Comparison of ENCODE assay signal across 25 mouse cellular contexts in the genomic region with DNA sequence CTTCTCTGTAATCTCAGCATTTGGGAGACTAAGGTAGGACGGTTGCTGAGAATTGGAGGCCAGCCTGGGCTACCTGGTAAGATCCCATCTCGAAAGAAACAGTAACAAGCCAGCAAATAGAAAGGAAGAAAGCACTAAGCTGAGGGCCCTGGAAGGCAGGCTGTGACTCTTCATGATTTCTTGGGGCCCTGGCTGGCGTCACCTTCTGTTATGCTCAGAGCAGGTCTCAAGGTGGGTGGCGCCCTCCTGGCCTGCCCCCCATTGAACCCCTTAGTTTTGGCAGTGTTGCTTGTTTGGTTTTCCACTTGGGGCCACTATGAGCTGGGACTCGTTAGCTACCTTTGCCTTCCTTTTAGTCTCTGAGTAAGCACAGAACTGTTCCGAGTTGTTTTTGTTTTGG. TPM values are rescaled to one million over a fixed set of nuclear protein-coding genes. Genes with fewer than 3 reads are reported as not detected.
DNase-seq lines count a peak whose midpoint lies in the region; ATAC-seq and TF ChIP-seq lines count a peak whose summit lies in the region.
"Had no signal": no experiment of that assay in that cellular context is flagged by ENCODE, and none has a peak within 500 bp of the region (broad histone marks: within the 10 kb centered on the region; RNA-seq: fewer than 3 reads in every experiment).

No protein-coding gene starts in this region.

- no peak overlapping the region for H3K27ac ChIP-seq in intestine, embryonic 14.5 days (ENCODE audit: low read depth)
- no peak overlapping the region for H3K27ac ChIP-seq in intestine, postnatal 0 days (ENCODE audit: low read depth, low read length)
- no peak overlapping the region for H3K27ac ChIP-seq in embryonic facial prominence, embryonic 13.5 days
- H3K27ac ChIP-seq in midbrain, postnatal 0 days (ENCODE audit: low read depth, low read length), result no peak overlapping the region
- H3K27ac ChIP-seq: forebrain, embryonic 15.5 days; hindbrain, embryonic 13.5 days; limb, embryonic 12.5 days; liver, embryonic 14.5 days; lung, embryonic 15.5 days had no signal

- WGBS in intestine, embryonic 14.5 days, result 76% methylated on average over 6 of the region's 6 CpGs
- 75% methylated on average over 6 of the region's 6 CpGs for WGBS in intestine, postnatal 0 days
- 65% methylated on average over 6 of the region's 6 CpGs for WGBS in embryonic facial prominence, embryonic 13.5 days
- 75% methylated on average over 6 of the region's 6 CpGs for WGBS in midbrain, postnatal 0 days

- peaks cover 14% of the 10 kb centered on the region for H3K4me1 ChIP-seq in intestine, embryonic 14.5 days (replicated peaks; ENCODE audit: control insufficient read depth, insufficient read depth, low read length)
- no peaks in the 10 kb centered on the region for H3K4me1 ChIP-seq in intestine, postnatal 0 days (replicated peaks; ENCODE audit: control insufficient read depth, insufficient read depth, low read length)
- H3K4me1 ChIP-seq in embryonic facial prominence, embryonic 13.5 days, result peaks cover 38% of the 10 kb centered on the region
- peaks cover 19% of the 10 kb centered on the region for H3K4me1 ChIP-seq in midbrain, postnatal 0 days (ENCODE audit: insufficient read depth, low read length)

- no peak for ATAC-seq in intestine, embryonic 14.5 days (replicated peaks; ENCODE audit: low FRiP score, low TSS enrichment, low read depth)
- ATAC-seq in intestine, postnatal 0 days, result no peak
- no peak for ATAC-seq in embryonic facial prominence, embryonic 13.5 days (ENCODE audit: insufficient number of reproducible peaks, insufficient read depth, low FRiP score, low TSS enrichment, low read depth)
- ATAC-seq in midbrain, postnatal 0 days (ENCODE audit: low FRiP score), result no peak
- ATAC-seq: forebrain, embryonic 15.5 days had no signal

- no peak overlapping the region for H3K4me2 ChIP-seq in intestine, embryonic 14.5 days (ENCODE audit: low read length)
- no peak overlapping the region for H3K4me2 ChIP-seq in intestine, postnatal 0 days (replicated peaks; ENCODE audit: low read depth)
- no peak overlapping the region for H3K4me2 ChIP-seq in embryonic facial prominence, embryonic 13.5 days
- no peak overlapping the region for H3K4me2 ChIP-seq in midbrain, postnatal 0 days (ENCODE audit: low read depth, low read length, poor library complexity, severe bottlenecking)
- H3K4me2 ChIP-seq: forebrain, embryonic 15.5 days; hindbrain, embryonic 13.5 days; limb, embryonic 12.5 days; lung, embryonic 15.5 days had no signal

- no peaks in the 10 kb centered on the region for H3K9me3 ChIP-seq in intestine, embryonic 14.5 days (ENCODE audit: control insufficient read depth, low read length)
- no peaks in the 10 kb centered on the region for H3K9me3 ChIP-seq in intestine, postnatal 0 days (ENCODE audit: control insufficient read depth)
- H3K9me3 ChIP-seq in embryonic facial prominence, embryonic 13.5 days, result no peaks in the 10 kb centered on the region
- no peaks in the 10 kb centered on the region for H3K9me3 ChIP-seq in midbrain, postnatal 0 days (ENCODE audit: low read length)
- H3K9me3 ChIP-seq: forebrain, embryonic 15.5 days; hindbrain, embryonic 13.5 days; limb, embryonic 12.5 days; lung, embryonic 15.5 days; megakaryocyte, embryonic 14.5 days had no signal

- no peaks in the 10 kb centered on the region for H3K27me3 ChIP-seq in intestine, embryonic 14.5 days (replicated peaks; ENCODE audit: control insufficient read depth, insufficient read depth, low read length)
- peaks cover 8% of the 10 kb centered on the region; the same call in 1 of the 2 replicates for H3K27me3 ChIP-seq in intestine, postnatal 0 days (replicated peaks; ENCODE audit: control insufficient read depth, insufficient read depth, low read length)
- H3K27me3 ChIP-seq in embryonic facial prominence, embryonic 13.5 days, result peaks cover 7% of the 10 kb centered on the region; the same call in 1 of the 2 replicates
- no peaks in the 10 kb centered on the region for H3K27me3 ChIP-seq in midbrain, postnatal 0 days (ENCODE audit: insufficient read depth, low read length)
- H3K27me3 ChIP-seq: forebrain, embryonic 15.5 days; hindbrain, embryonic 13.5 days; lung, embryonic 15.5 days had no signal

- H3K36me3 ChIP-seq in intestine, embryonic 14.5 days (ENCODE audit: control insufficient read depth, insufficient read depth, low read length), result no peaks in the 10 kb centered on the region
- no peaks in the 10 kb centered on the region for H3K36me3 ChIP-seq in intestine, postnatal 0 days (ENCODE audit: control insufficient read depth, insufficient read depth)
- H3K36me3 ChIP-seq in embryonic facial prominence, embryonic 13.5 days, result peaks cover 9% of the 10 kb centered on the region; the same call in 1 of the 2 replicates
- no peaks in the 10 kb centered on the region for H3K36me3 ChIP-seq in midbrain, postnatal 0 days (ENCODE audit: insufficient read depth, low read length)
- H3K36me3 ChIP-seq: forebrain, embryonic 15.5 days; limb, embryonic 12.5 days; lung, embryonic 15.5 days had no signal

- no peak overlapping the region for H3K4me3 ChIP-seq in intestine, embryonic 14.5 days (ENCODE audit: low read depth, low read length)
- H3K4me3 ChIP-seq in intestine, postnatal 0 days (ENCODE audit: low read depth, low read length), result no peak overlapping the region
- no peak overlapping the region for H3K4me3 ChIP-seq in embryonic facial prominence, embryonic 13.5 days
- H3K4me3 ChIP-seq in midbrain, postnatal 0 days (ENCODE audit: low read depth, low read length), result no peak overlapping the region
- H3K4me3 ChIP-seq: forebrain, embryonic 15.5 days; hindbrain, embryonic 13.5 days; limb, embryonic 12.5 days; lung, embryonic 15.5 days; megakaryocyte, embryonic 14.5 days had no signal

- peak; percentile 1 for DNase-seq in embryo, embryonic 10 days (ENCODE audit: low spot score)
- no peak for DNase-seq in embryo, embryonic 9.5 days (ENCODE audit: extremely low spot score)
- peak; percentile 44 for DNase-seq in intestine, embryonic 14.5 days (ENCODE audit: low spot score)
- DNase-seq in right cerebral cortex, postnatal 10 days (ENCODE audit: low spot score in 2 of 2), result peak; percentile 10 to 16
- DNase-seq in right cerebral cortex, adult 18-20 months, result no peak
- DNase-seq in midbrain, postnatal 0 days (ENCODE audit: low spot score), result no peak
- DNase-seq: adrenal gland, postnatal 10 days; cerebellum, adult 18-20 months; cerebellum, postnatal 36 days; gastrocnemius, postnatal 25 days; kidney, adult 8-10 months; kidney, postnatal 36 days; layer of hippocampus, postnatal 36 days; lung, postnatal 36 days; midbrain, embryonic 14.5 days; thymus, adult 18-20 months; thymus, postnatal 36 days had no signal

- H3K9ac ChIP-seq in intestine, embryonic 14.5 days (ENCODE audit: low read length), result no peak overlapping the region
- H3K9ac ChIP-seq in intestine, postnatal 0 days (ENCODE audit: low read depth, low read length), result no peak overlapping the region
- 0 out of 2 replicates have a peak overlapping the region, but pooled peaks have one; percentile 17 for H3K9ac ChIP-seq in embryonic facial prominence, embryonic 13.5 days
- H3K9ac ChIP-seq in midbrain, postnatal 0 days (replicated peaks; ENCODE audit: low read length, poor library complexity, severe bottlenecking), result no peak overlapping the region
- H3K9ac ChIP-seq: forebrain, embryonic 15.5 days; hindbrain, embryonic 13.5 days; limb, embryonic 12.5 days; liver, embryonic 14.5 days; lung, embryonic 15.5 days had no signal

- no peak for TF ChIP-seq CTCF in intestine, postnatal 0 days (IDR thresholded peaks at IDR 0.05; ENCODE audit: low read depth)
- no peak for TF ChIP-seq CTCF in midbrain, postnatal 0 days (IDR thresholded peaks at IDR 0.05)

RNA-seq across cellular contexts. Expression of gene Npr2, which starts 5.0 kb away (rescaled TPM):
- polyA plus RNA-seq in intestine, embryonic 14.5 days (2014; fragmentation: Nextera tagmentation; extraction: Ambion mirVana), result 11.1 and 12.1 TPM in 2 replicates
- 3.5 and 4.1 TPM in 2 replicates for polyA plus RNA-seq in intestine, postnatal 0 days (2015; fragmentation: Nextera tagmentation; extraction: Ambion mirVana)
- 18.2 and 19.1 TPM in 2 replicates for polyA plus RNA-seq in embryonic facial prominence, embryonic 13.5 days (2015; fragmentation: Nextera tagmentation; extraction: Ambion mirVana)
- total RNA-seq in midbrain, postnatal 0 days (2014; rRNA removed), result 28.2 and 30.5 TPM in 2 replicates
- polyA plus RNA-seq in midbrain, postnatal 0 days (2015; fragmentation: Nextera tagmentation; extraction: Ambion mirVana), result 8.1 and 8.6 TPM in 2 replicates

RNA-seq across cellular contexts. Expression of gene Spag8, which starts 16.6 kb away (rescaled TPM):
- 0.74 and 1.2 TPM in 2 replicates for polyA plus RNA-seq in intestine, embryonic 14.5 days (2014; fragmentation: Nextera tagmentation; extraction: Ambion mirVana)
- 0.08 and 0.22 TPM in 2 replicates for polyA plus RNA-seq in intestine, postnatal 0 days (2015; fragmentation: Nextera tagmentation; extraction: Ambion mirVana)
- 1.1 and 1.8 TPM in 2 replicates for polyA plus RNA-seq in embryonic facial prominence, embryonic 13.5 days (2015; fragmentation: Nextera tagmentation; extraction: Ambion mirVana)
- total RNA-seq in midbrain, postnatal 0 days (2014; rRNA removed), result 9.3 and 10.2 TPM in 2 replicates
- 7.3 and 8.5 TPM in 2 replicates for polyA plus RNA-seq in midbrain, postnatal 0 days (2015; fragmentation: Nextera tagmentation; extraction: Ambion mirVana)

RNA-seq across cellular contexts. Expression of gene Hint2, which starts 19.5 kb away (rescaled TPM):
- 113 and 115 TPM in 2 replicates for polyA plus RNA-seq in intestine, embryonic 14.5 days (2014; fragmentation: Nextera tagmentation; extraction: Ambion mirVana)
- 270 and 305 TPM in 2 replicates for polyA plus RNA-seq in intestine, postnatal 0 days (2015; fragmentation: Nextera tagmentation; extraction: Ambion mirVana)
- 74.2 and 92.1 TPM in 2 replicates for polyA plus RNA-seq in embryonic facial prominence, embryonic 13.5 days (2015; fragmentation: Nextera tagmentation; extraction: Ambion mirVana)
- total RNA-seq in midbrain, postnatal 0 days (2014; rRNA removed), result 51.6 and 60.7 TPM in 2 replicates
- 80.1 and 83.1 TPM in 2 replicates for polyA plus RNA-seq in midbrain, postnatal 0 days (2015; fragmentation: Nextera tagmentation; extraction: Ambion mirVana)

RNA-seq across cellular contexts. Expression of gene Tmem8b, which starts 32.0 kb away (rescaled TPM):
- polyA plus RNA-seq in intestine, embryonic 14.5 days (2014; fragmentation: Nextera tagmentation; extraction: Ambion mirVana), result 4.2 TPM in 2 replicates
- 1.6 and 1.9 TPM in 2 replicates for polyA plus RNA-seq in intestine, postnatal 0 days (2015; fragmentation: Nextera tagmentation; extraction: Ambion mirVana)
- polyA plus RNA-seq in embryonic facial prominence, embryonic 13.5 days (2015; fragmentation: Nextera tagmentation; extraction: Ambion mirVana), result 7.2 and 8.4 TPM in 2 replicates
- 28.7 and 30.0 TPM in 2 replicates for total RNA-seq in midbrain, postnatal 0 days (2014; rRNA removed)
- 9.3 and 13.7 TPM in 2 replicates for polyA plus RNA-seq in midbrain, postnatal 0 days (2015; fragmentation: Nextera tagmentation; extraction: Ambion mirVana)

RNA-seq across cellular contexts. Expression of gene Fam221b, which starts 32.2 kb away (rescaled TPM):
- 2.9 and 3.9 TPM in 2 replicates for polyA plus RNA-seq in intestine, embryonic 14.5 days (2014; fragmentation: Nextera tagmentation; extraction: Ambion mirVana)
- polyA plus RNA-seq in intestine, postnatal 0 days (2015; fragmentation: Nextera tagmentation; extraction: Ambion mirVana), result 6.0 and 6.7 TPM in 2 replicates
- 3.4 and 4.2 TPM in 2 replicates for polyA plus RNA-seq in embryonic facial prominence, embryonic 13.5 days (2015; fragmentation: Nextera tagmentation; extraction: Ambion mirVana)
- total RNA-seq in midbrain, postnatal 0 days (2014; rRNA removed), result 0.09 TPM in 1 of 2 replicates, not detected in the other
- polyA plus RNA-seq in midbrain, postnatal 0 days (2015; fragmentation: Nextera tagmentation; extraction: Ambion mirVana), result 1.4 and 1.5 TPM in 2 replicates

Comparison
In these comparisons a context has a peak if more than half of its experiments do, and no peak if none do; other contexts are left out.
1. DNase-seq: peak in embryo, embryonic 10 days (single experiment), intestine, embryonic 14.5 days (single experiment) and right cerebral cortex, postnatal 10 days (2 of 2); none in embryo, embryonic 9.5 days (single experiment), right cerebral cortex, adult 18-20 months (single experiment) and midbrain, postnatal 0 days (single experiment).